Comparison of ENCODE assay signal across 9 mouse cellular contexts in genomic region chr4:124704797-124705474, GRCm38 (mm10). TPM values are rescaled to one million over a fixed set of nuclear protein-coding genes. Genes with fewer than 3 reads are reported as not detected.
DNase-seq lines count a peak whose midpoint lies in the region; ATAC-seq lines count a peak whose summit lies in the region.
"Had no signal": no experiment of that assay in that cellular context is flagged by ENCODE, and none has a peak within 500 bp of the region (broad histone marks: within the 10 kb centered on the region; RNA-seq: fewer than 3 reads in every experiment).

No protein-coding gene starts in this region.

- DNase-seq in forebrain, embryonic 11.5 days (ENCODE audit: low spot score) = peak; percentile 62
- DNase-seq in forebrain, embryonic 14.5 days (ENCODE audit: low spot score) = peak; percentile 13
- DNase-seq in hindbrain, embryonic 14.5 days (ENCODE audit: low spot score) = no peak
- no peak for DNase-seq in liver, embryonic 11.5 days (ENCODE audit: low spot score)
- peak; percentile 51 for DNase-seq in neural tube, embryonic 10.5 days (ENCODE audit: extremely low spot score, low spot score)
- DNase-seq in cerebellum, postnatal 4 days (ENCODE audit: low spot score in 2 of 2) = no peak
- DNase-seq in T-cell, adult 2 months (ENCODE audit: low spot score) = no peak

- H3K9me3 ChIP-seq in forebrain, embryonic 11.5 days (ENCODE audit: control insufficient read depth, low read length) = no peaks in the 10 kb centered on the region
- no peaks in the 10 kb centered on the region for H3K9me3 ChIP-seq in forebrain, embryonic 16.5 days (ENCODE audit: control insufficient read depth, low read length)
- no peaks in the 10 kb centered on the region for H3K9me3 ChIP-seq in forebrain, embryonic 14.5 days (replicated peaks; ENCODE audit: control insufficient read depth, low read length)
- H3K9me3 ChIP-seq in hindbrain, embryonic 14.5 days (ENCODE audit: control insufficient read depth, low read length) = no peaks in the 10 kb centered on the region
- H3K9me3 ChIP-seq in liver, embryonic 11.5 days (ENCODE audit: control insufficient read depth, low read length) = no peaks in the 10 kb centered on the region

- no peaks in the 10 kb centered on the region for H3K36me3 ChIP-seq in forebrain, embryonic 11.5 days (ENCODE audit: control insufficient read depth, insufficient read depth, low read length)
- H3K36me3 ChIP-seq in forebrain, embryonic 16.5 days (ENCODE audit: control insufficient read depth, insufficient read depth) = no peaks in the 10 kb centered on the region
- H3K36me3 ChIP-seq in forebrain, embryonic 14.5 days (ENCODE audit: control insufficient read depth, insufficient read depth, low read length) = no peaks in the 10 kb centered on the region
- H3K36me3 ChIP-seq in hindbrain, embryonic 14.5 days (replicated peaks; ENCODE audit: control insufficient read depth, insufficient read depth) = no peaks in the 10 kb centered on the region
- H3K36me3 ChIP-seq in liver, embryonic 11.5 days (ENCODE audit: control insufficient read depth, insufficient read depth, low read length) = no peaks in the 10 kb centered on the region; the same call in 1 of the 2 replicates

- no peak for ATAC-seq in forebrain, embryonic 11.5 days (replicated peaks; ENCODE audit: low FRiP score)
- no peak for ATAC-seq in forebrain, embryonic 16.5 days
- ATAC-seq in forebrain, embryonic 14.5 days = no peak
- ATAC-seq in hindbrain, embryonic 14.5 days (ENCODE audit: low FRiP score) = no peak
- no peak for ATAC-seq in liver, embryonic 11.5 days (replicated peaks; ENCODE audit: low FRiP score)
- ATAC-seq: Patski had no signal

- H3K27ac ChIP-seq in forebrain, embryonic 11.5 days (ENCODE audit: low read depth, low read length) = peak overlapping the region; percentile 75
- H3K27ac ChIP-seq in forebrain, embryonic 16.5 days (ENCODE audit: low read length) = no peak overlapping the region
- peak overlapping the region; percentile 74; the same call in 1 of the 2 replicates for H3K27ac ChIP-seq in forebrain, embryonic 14.5 days (ENCODE audit: low read depth, low read length)
- peak overlapping the region; percentile 52; the same call in 1 of the 2 replicates for H3K27ac ChIP-seq in hindbrain, embryonic 14.5 days
- peak overlapping the region; percentile 73 for H3K27ac ChIP-seq in liver, embryonic 11.5 days (ENCODE audit: low read depth, low read length)

- 18% methylated on average over 11 of the region's 11 CpGs for WGBS in forebrain, embryonic 11.5 days
- 23% methylated on average over 11 of the region's 11 CpGs for WGBS in forebrain, embryonic 16.5 days
- 26% methylated on average over 11 of the region's 11 CpGs for WGBS in forebrain, embryonic 14.5 days
- 18% methylated on average over 11 of the region's 11 CpGs for WGBS in hindbrain, embryonic 14.5 days
- 14% methylated on average over 11 of the region's 11 CpGs for WGBS in liver, embryonic 11.5 days

- no peaks in the 10 kb centered on the region; the same call in 1 of the 2 replicates for H3K27me3 ChIP-seq in forebrain, embryonic 11.5 days (ENCODE audit: control insufficient read depth, insufficient read depth, low read length)
- peaks cover 10% of the 10 kb centered on the region for H3K27me3 ChIP-seq in forebrain, embryonic 16.5 days (replicated peaks; ENCODE audit: control insufficient read depth, insufficient read depth, low read length)
- peaks cover 11% of the 10 kb centered on the region; the same call in 1 of the 2 replicates for H3K27me3 ChIP-seq in forebrain, embryonic 14.5 days (replicated peaks; ENCODE audit: control insufficient read depth, insufficient read depth, low read length)
- peaks cover 29% of the 10 kb centered on the region for H3K27me3 ChIP-seq in hindbrain, embryonic 14.5 days (ENCODE audit: control insufficient read depth, insufficient read depth, low read length)
- no peaks in the 10 kb centered on the region for H3K27me3 ChIP-seq in liver, embryonic 11.5 days (replicated peaks; ENCODE audit: control insufficient read depth, insufficient read depth, low read length)
- H3K27me3 ChIP-seq: Patski had no signal

- H3K4me2 ChIP-seq in forebrain, embryonic 11.5 days (ENCODE audit: low read depth, low read length, severe bottlenecking) = peak overlapping the region; percentile 22
- H3K4me2 ChIP-seq in forebrain, embryonic 16.5 days (ENCODE audit: low read length) = no peak overlapping the region
- peak overlapping the region; percentile 14; the same call in 1 of the 2 replicates for H3K4me2 ChIP-seq in forebrain, embryonic 14.5 days (ENCODE audit: low read length)
- peak overlapping the region; percentile 6; the same call in 1 of the 2 replicates for H3K4me2 ChIP-seq in hindbrain, embryonic 14.5 days (replicated peaks)
- peak overlapping the region; percentile 47 for H3K4me2 ChIP-seq in liver, embryonic 11.5 days

- H3K4me3 ChIP-seq in forebrain, embryonic 11.5 days (ENCODE audit: low read depth, low read length) = peak overlapping the region; percentile 12; the same call in 1 of the 2 replicates
- H3K4me3 ChIP-seq in forebrain, embryonic 16.5 days (replicated peaks; ENCODE audit: low read length) = no peak overlapping the region
- no peak overlapping the region for H3K4me3 ChIP-seq in forebrain, embryonic 14.5 days (ENCODE audit: low read depth, low read length)
- no peak overlapping the region for H3K4me3 ChIP-seq in hindbrain, embryonic 14.5 days (replicated peaks; ENCODE audit: low read length)
- no peak overlapping the region for H3K4me3 ChIP-seq in liver, embryonic 11.5 days (ENCODE audit: low read depth, low read length)

- H3K9ac ChIP-seq in forebrain, embryonic 11.5 days (ENCODE audit: low read length) = peak overlapping the region; percentile 55
- no peak overlapping the region for H3K9ac ChIP-seq in forebrain, embryonic 16.5 days (replicated peaks; ENCODE audit: low read depth, low read length)
- peak overlapping the region; percentile 44; the same call in 1 of the 2 replicates for H3K9ac ChIP-seq in forebrain, embryonic 14.5 days (ENCODE audit: low read length)
- H3K9ac ChIP-seq in hindbrain, embryonic 14.5 days = 0 out of 2 replicates have a peak overlapping the region, but pooled peaks have one; percentile 10
- H3K9ac ChIP-seq in liver, embryonic 11.5 days (ENCODE audit: low read depth, low read length) = no peak overlapping the region

- peaks cover 36% of the 10 kb centered on the region for H3K4me1 ChIP-seq in forebrain, embryonic 11.5 days (replicated peaks; ENCODE audit: control insufficient read depth, insufficient read depth, low read length)
- H3K4me1 ChIP-seq in forebrain, embryonic 16.5 days (replicated peaks; ENCODE audit: control insufficient read depth, insufficient read depth, low read length) = peaks cover 50% of the 10 kb centered on the region
- H3K4me1 ChIP-seq in forebrain, embryonic 14.5 days (ENCODE audit: control insufficient read depth, insufficient read depth, low read length) = peaks cover 30% of the 10 kb centered on the region
- H3K4me1 ChIP-seq in hindbrain, embryonic 14.5 days (replicated peaks; ENCODE audit: control insufficient read depth, insufficient read depth, low read length) = peaks cover 19% of the 10 kb centered on the region
- peaks cover 60% of the 10 kb centered on the region for H3K4me1 ChIP-seq in liver, embryonic 11.5 days (replicated peaks; ENCODE audit: control insufficient read depth, insufficient read depth, low read length)

RNA-seq across cellular contexts. Expression of gene Fhl3, which starts 4.4 kb away (rescaled TPM):
- polyA plus RNA-seq in forebrain, embryonic 11.5 days (2014; fragmentation: Nextera tagmentation; extraction: Ambion mirVana) = 5.5 and 6.4 TPM in 2 replicates
- 1.9 and 2.3 TPM in 2 replicates for polyA plus RNA-seq in forebrain, embryonic 16.5 days (2015; fragmentation: Nextera tagmentation; extraction: Ambion mirVana)
- 1.4 TPM in 2 replicates for polyA plus RNA-seq in forebrain, embryonic 14.5 days (2014; fragmentation: Nextera tagmentation; extraction: Ambion mirVana)
- 1.8 and 2.2 TPM in 2 replicates for polyA plus RNA-seq in hindbrain, embryonic 14.5 days (2014; fragmentation: Nextera tagmentation; extraction: Ambion mirVana)
- 5.1 and 6.8 TPM in 2 replicates for polyA plus RNA-seq in liver, embryonic 11.5 days (2014; fragmentation: Nextera tagmentation; extraction: Ambion mirVana)

RNA-seq across cellular contexts. Expression of gene Sf3a3, which starts 9.6 kb away (rescaled TPM):
- polyA plus RNA-seq in forebrain, embryonic 11.5 days (2014; fragmentation: Nextera tagmentation; extraction: Ambion mirVana) = 218 and 220 TPM in 2 replicates
- polyA plus RNA-seq in forebrain, embryonic 16.5 days (2015; fragmentation: Nextera tagmentation; extraction: Ambion mirVana) = 128 and 129 TPM in 2 replicates
- polyA plus RNA-seq in forebrain, embryonic 14.5 days (2014; fragmentation: Nextera tagmentation; extraction: Ambion mirVana) = 118 TPM in 2 replicates
- polyA plus RNA-seq in hindbrain, embryonic 14.5 days (2014; fragmentation: Nextera tagmentation; extraction: Ambion mirVana) = 88.9 and 89.3 TPM in 2 replicates
- polyA plus RNA-seq in liver, embryonic 11.5 days (2014; fragmentation: Nextera tagmentation; extraction: Ambion mirVana) = 172 and 182 TPM in 2 replicates

RNA-seq across cellular contexts. Expression of gene Utp11, which starts 11.5 kb away (rescaled TPM):
- polyA plus RNA-seq in forebrain, embryonic 11.5 days (2014; fragmentation: Nextera tagmentation; extraction: Ambion mirVana) = 55.3 and 63.2 TPM in 2 replicates
- 42.1 and 48.3 TPM in 2 replicates for polyA plus RNA-seq in forebrain, embryonic 16.5 days (2015; fragmentation: Nextera tagmentation; extraction: Ambion mirVana)
- polyA plus RNA-seq in forebrain, embryonic 14.5 days (2014; fragmentation: Nextera tagmentation; extraction: Ambion mirVana) = 34.5 and 42.0 TPM in 2 replicates
- polyA plus RNA-seq in hindbrain, embryonic 14.5 days (2014; fragmentation: Nextera tagmentation; extraction: Ambion mirVana) = 33.5 and 33.6 TPM in 2 replicates
- polyA plus RNA-seq in liver, embryonic 11.5 days (2014; fragmentation: Nextera tagmentation; extraction: Ambion mirVana) = 73.3 and 80.5 TPM in 2 replicates

RNA-seq across cellular contexts. Expression of gene Inpp5b, which starts 36.7 kb away (rescaled TPM):
- 34.1 and 36.8 TPM in 2 replicates for polyA plus RNA-seq in forebrain, embryonic 11.5 days (2014; fragmentation: Nextera tagmentation; extraction: Ambion mirVana)
- polyA plus RNA-seq in forebrain, embryonic 16.5 days (2015; fragmentation: Nextera tagmentation; extraction: Ambion mirVana) = 25.3 and 25.6 TPM in 2 replicates
- polyA plus RNA-seq in forebrain, embryonic 14.5 days (2014; fragmentation: Nextera tagmentation; extraction: Ambion mirVana) = 20.8 and 22.1 TPM in 2 replicates
- 21.0 and 21.1 TPM in 2 replicates for polyA plus RNA-seq in hindbrain, embryonic 14.5 days (2014; fragmentation: Nextera tagmentation; extraction: Ambion mirVana)
- polyA plus RNA-seq in liver, embryonic 11.5 days (2014; fragmentation: Nextera tagmentation; extraction: Ambion mirVana) = 58.2 and 63.3 TPM in 2 replicates

RNA-seq across cellular contexts. Expression of gene Pou3f1, which starts 48.3 kb away (rescaled TPM):
- polyA plus RNA-seq in forebrain, embryonic 11.5 days (2014; fragmentation: Nextera tagmentation; extraction: Ambion mirVana) = 8.6 and 11.7 TPM in 2 replicates
- 20.9 and 22.7 TPM in 2 replicates for polyA plus RNA-seq in forebrain, embryonic 16.5 days (2015; fragmentation: Nextera tagmentation; extraction: Ambion mirVana)
- polyA plus RNA-seq in forebrain, embryonic 14.5 days (2014; fragmentation: Nextera tagmentation; extraction: Ambion mirVana) = 14.8 and 15.3 TPM in 2 replicates
- 9.6 and 11.2 TPM in 2 replicates for polyA plus RNA-seq in hindbrain, embryonic 14.5 days (2014; fragmentation: Nextera tagmentation; extraction: Ambion mirVana)
- 0.16 and 0.21 TPM in 2 replicates for polyA plus RNA-seq in liver, embryonic 11.5 days (2014; fragmentation: Nextera tagmentation; extraction: Ambion mirVana)

Comparison
In these comparisons a context has a peak if more than half of its experiments do, and no peak if none do; other contexts are left out.
1. H3K9ac ChIP-seq: peak in forebrain, embryonic 11.5 days (single experiment), forebrain, embryonic 14.5 days (single experiment) and hindbrain, embryonic 14.5 days (single experiment); none in forebrain, embryonic 16.5 days (single experiment) and liver, embryonic 11.5 days (single experiment).
2. DNase-seq: peak in forebrain, embryonic 11.5 days (single experiment), forebrain, embryonic 14.5 days (single experiment) and neural tube, embryonic 10.5 days (single experiment); none in hindbrain, embryonic 14.5 days (single experiment), liver, embryonic 11.5 days (single experiment), cerebellum, postnatal 4 days (0 of 2) and T-cell, adult 2 months (single experiment).